Mouse (Mus musculus): ENCODE measurements around the gene Cdrt4. TPM values are rescaled to one million over a fixed set of nuclear protein-coding genes. Genes with fewer than 3 reads are reported as not detected.

Cdrt4 gene
- total RNA-seq, 2 experiments from 2014 or later = 0.39 TPM; not detected in 1

GRCm38 (mm10) chr11:62995066-62995754 is 44.2 kb downstream of the Cdrt4 start:
- no peak for DNase-seq (ENCODE audit: extremely low spot score in 1 of 2, low spot score in 1 of 2)

GRCm38 (mm10) chr11:62995755-62996521 is 44.9 kb downstream of the Cdrt4 start:
- no peak for DNase-seq (ENCODE audit: extremely low spot score in 1 of 2, low spot score in 1 of 2)

DNA sequence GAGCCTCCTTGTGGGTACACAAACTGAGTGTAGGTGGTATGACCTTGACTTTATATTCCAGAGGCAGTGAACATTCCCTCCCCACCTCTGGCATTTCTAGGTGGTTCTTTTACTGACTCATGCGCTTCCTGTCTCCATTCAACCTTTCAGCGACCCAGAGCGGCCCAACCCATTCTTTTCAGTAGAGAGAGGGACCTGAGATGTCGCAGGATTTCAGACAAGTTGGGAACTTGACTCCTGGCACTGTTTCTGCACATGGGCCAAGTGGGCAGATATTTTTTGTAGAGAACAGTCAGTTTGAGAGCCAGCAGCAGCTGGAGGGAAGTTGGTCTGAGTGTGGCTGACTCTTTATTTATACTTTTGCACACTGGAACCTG is 45.5 kb downstream of the Cdrt4 start:
- no peak for DNase-seq (ENCODE audit: extremely low spot score in 1 of 2, low spot score in 1 of 2)

DNA sequence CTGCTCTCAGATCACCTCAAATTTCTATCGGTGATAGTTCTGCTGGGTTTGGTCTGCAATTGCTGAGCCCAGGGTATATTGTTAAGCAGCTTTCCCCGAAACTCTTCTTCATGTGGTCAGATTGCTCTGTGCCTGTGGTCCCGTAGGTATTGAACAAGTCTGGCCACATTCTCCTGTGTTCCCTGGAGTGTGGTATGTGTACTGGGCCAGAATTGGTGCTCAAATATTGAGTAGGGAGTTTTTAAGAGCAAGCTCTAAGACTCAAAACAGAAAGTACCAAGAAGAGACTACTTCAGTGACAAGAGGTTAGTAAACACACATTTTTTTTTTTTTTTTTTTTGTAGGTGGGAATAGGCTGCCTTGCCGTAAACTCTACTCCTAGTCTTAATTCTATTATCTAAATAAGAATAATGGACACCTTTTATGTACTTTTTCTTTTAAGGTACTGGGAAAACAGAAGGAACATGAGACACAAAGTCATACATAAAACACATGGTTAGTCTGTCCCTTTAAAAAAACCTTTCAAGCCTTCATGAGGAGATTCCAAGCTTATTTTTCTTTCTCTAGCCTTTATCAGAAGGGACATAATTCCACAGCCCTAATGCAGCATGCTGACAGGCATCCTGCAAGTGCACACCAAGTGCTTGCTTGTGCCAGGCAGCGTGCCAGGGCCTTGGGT is 46.2 kb downstream of the Cdrt4 start:
- no peak for DNase-seq (ENCODE audit: extremely low spot score in 1 of 2, low spot score in 1 of 2)

DNA sequence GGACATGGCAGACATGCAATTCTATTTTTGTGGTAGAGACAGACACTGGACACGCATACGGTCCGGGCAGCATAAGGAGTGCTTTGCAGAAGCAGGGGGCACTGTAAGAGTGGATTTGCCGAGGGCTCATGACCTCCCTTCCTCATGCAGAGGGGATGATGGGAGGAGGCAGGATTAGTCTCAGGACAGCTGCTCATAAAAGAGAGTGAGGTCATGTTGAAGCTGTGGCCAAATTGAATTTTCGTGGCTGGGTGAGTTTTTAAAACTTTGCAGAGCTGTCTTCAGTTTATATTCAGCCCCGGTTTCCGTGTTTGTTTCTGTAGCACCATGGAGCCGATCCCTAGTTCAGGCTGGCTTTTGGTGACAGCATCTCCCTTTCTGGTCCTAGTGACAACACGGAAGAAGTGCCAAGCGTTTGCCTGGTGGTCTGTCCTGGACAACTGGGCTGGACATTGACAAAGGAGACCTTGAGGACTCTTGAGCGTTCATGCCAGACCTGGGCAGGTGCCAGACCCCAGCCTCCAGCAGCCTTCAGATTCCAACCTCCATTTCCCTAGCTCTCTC is 46.8 kb downstream of the Cdrt4 start:
- DNase-seq (ENCODE audit: extremely low spot score in 1 of 2, low spot score in 1 of 2) = peak; percentile 13 to 25

DNA sequence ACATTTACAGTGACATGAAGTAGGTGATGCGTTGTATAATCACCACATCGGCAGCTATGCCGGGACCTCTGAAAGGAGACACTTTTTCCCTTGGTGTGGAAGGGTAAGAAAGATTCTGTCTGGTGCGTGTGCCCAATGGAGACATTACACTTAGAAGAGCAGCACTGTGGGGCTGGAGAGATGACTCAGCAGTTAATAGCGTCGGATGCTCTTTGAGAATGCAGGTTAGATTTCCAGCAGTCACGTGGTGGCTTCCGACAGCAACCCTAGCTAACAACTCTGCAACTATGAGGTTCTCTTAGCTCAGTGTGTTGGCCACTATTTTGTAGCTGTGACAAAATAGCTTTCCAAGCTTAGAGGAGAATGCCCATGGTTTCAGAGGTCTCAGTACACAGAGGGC is 49.1 kb downstream of the Cdrt4 start:
- DNase-seq (ENCODE audit: extremely low spot score in 1 of 2, low spot score in 1 of 2) = no peak

DNA sequence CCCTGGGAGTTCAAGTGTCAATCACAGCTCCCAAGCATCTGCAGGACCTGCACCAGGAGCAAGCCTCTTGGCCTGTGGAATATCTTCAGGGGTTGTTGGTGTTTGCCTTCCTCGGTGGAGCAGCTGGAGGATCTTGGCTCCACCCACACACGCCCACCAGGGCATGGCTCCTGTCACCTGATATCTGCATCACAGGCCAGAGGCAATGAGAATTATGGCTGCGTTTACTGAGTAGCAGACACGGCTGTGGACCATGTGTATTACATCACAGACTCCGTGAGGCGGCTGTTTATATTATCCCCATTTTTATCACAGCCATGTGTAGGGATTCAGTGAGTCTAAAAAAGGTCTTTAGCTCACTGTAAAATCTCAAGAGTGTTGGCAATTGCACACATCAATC is 53.6 kb downstream of the Cdrt4 start:
- DNase-seq (ENCODE audit: extremely low spot score in 1 of 2, low spot score in 1 of 2) = no peak

GRCm38 (mm10) chr11:63007376-63007775 is 56.4 kb downstream of the Cdrt4 start:
- no peak for DNase-seq (ENCODE audit: extremely low spot score in 1 of 2, low spot score in 1 of 2)

- DNase-seq (ENCODE audit: extremely low spot score in 1 of 2, low spot score in 1 of 2) = no peak
Observed at GRCm38 (mm10) chr11:63008004-63008403, 57.0 kb downstream of the Cdrt4 start.

GRCm38 (mm10) chr11:63009761-63010160 is 58.8 kb downstream of the Cdrt4 start:
- DNase-seq (ENCODE audit: extremely low spot score in 1 of 2, low spot score in 1 of 2) = no peak

GRCm38 (mm10) chr11:63017327-63018082 is 66.5 kb downstream of the Cdrt4 start:
- DNase-seq (ENCODE audit: extremely low spot score in 1 of 2, low spot score in 1 of 2) = no peak

- DNase-seq (ENCODE audit: extremely low spot score in 1 of 2, low spot score in 1 of 2) = no peak
Observed at GRCm38 (mm10) chr11:63018083-63018622, 67.2 kb downstream of the Cdrt4 start.

- no peak for DNase-seq (ENCODE audit: extremely low spot score in 1 of 2, low spot score in 1 of 2)
Observed at GRCm38 (mm10) chr11:63020633-63021032, 69.6 kb downstream of the Cdrt4 start.

GRCm38 (mm10) chr11:63021141-63021806 is 70.3 kb downstream of the Cdrt4 start:
- no peak for DNase-seq (ENCODE audit: extremely low spot score in 1 of 2, low spot score in 1 of 2)

GRCm38 (mm10) chr11:63023461-63023860 is 72.5 kb downstream of the Cdrt4 start:
- DNase-seq (ENCODE audit: extremely low spot score in 1 of 2, low spot score in 1 of 2) = no peak

DNA sequence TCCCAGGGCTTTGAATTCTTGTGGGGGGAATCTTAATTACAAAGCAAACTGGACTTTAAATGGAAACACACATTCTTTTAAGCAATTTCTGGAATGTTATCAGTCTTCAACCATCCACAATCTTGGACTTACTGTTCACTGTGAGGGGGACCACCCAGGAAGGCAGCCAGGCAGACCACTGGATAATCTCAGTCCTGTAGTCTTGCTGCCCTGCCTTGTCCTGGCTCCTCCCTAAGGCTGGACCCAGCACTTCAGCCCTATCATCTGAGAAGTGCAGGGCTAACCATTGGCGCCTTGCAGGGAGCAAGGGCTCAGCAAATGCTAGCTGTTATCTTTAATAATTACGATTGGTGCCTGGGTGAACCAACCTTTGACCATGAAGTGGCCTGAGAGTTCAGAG is 73.1 kb downstream of the Cdrt4 start:
- no peak for DNase-seq (ENCODE audit: extremely low spot score in 1 of 2, low spot score in 1 of 2)

- no peak for DNase-seq (ENCODE audit: extremely low spot score in 1 of 2, low spot score in 1 of 2)
Observed at GRCm38 (mm10) chr11:63025476-63025875, 74.5 kb downstream of the Cdrt4 start.

GRCm38 (mm10) chr11:63026651-63027141 is 75.7 kb downstream of the Cdrt4 start:
- DNase-seq (ENCODE audit: extremely low spot score in 1 of 2, low spot score in 1 of 2) = no peak

- no peak for DNase-seq (ENCODE audit: extremely low spot score in 1 of 2, low spot score in 1 of 2)
Observed at GRCm38 (mm10) chr11:63028131-63028530, 77.1 kb downstream of the Cdrt4 start.

Data from layer of hippocampus, postnatal 25 days (tissue).